Mouse (Mus musculus) splenic B cell, adult 2 months (primary cell): ENCODE results near the gene Plpp7.

Experiments
- DNase-seq: peaks from one replicate; pipeline ENCODE4 v3.0.0-alpha.2; 2011; ENCODE audit warnings: low read depth, low spot score
- H3K27me3 ChIP-seq: 2 replicates; pipeline ENCODE4 v1.6.1; 2012; ENCODE audit warnings: mild to moderate bottlenecking, low read length, moderate library complexity, mixed read lengths; ENCODE audit not compliant: control insufficient read depth, poor library complexity, insufficient read depth, severe bottlenecking
- H3K36me3 ChIP-seq: 2 replicates; pipeline ENCODE4 v1.6.1; 2012; ENCODE audit warnings: mild to moderate bottlenecking, low read length, moderate library complexity, mixed read lengths; ENCODE audit not compliant: control insufficient read depth, poor library complexity, insufficient read depth, severe bottlenecking

Gene Plpp7

GRCm38 (mm10) chr2:32095351-32096121, at the start of gene Plpp7:
Gene Plpp7 (plus strand): TSS chr2:32095528.
- no peaks in the 10 kb centered on the region for H3K36me3 ChIP-seq
- DNase-seq, result peak; percentile 28
- no peaks in the 10 kb centered on the region for H3K27me3 ChIP-seq

GRCm38 (mm10) chr2:32046009-32046408, 49.3 kb upstream of the Plpp7 start:
- Histone ChIP-seq H3K36me3 (peaks cover 7% of the 10 kb centered on the region), H3K27me3 (no peaks in the 10 kb centered on the region)
- DNase-seq, result no peak

- no peak for DNase-seq
- Histone ChIP-seq H3K27me3 (no peaks in the 10 kb centered on the region), H3K36me3 (peaks cover 12% of the 10 kb centered on the region)
Observed at GRCm38 (mm10) chr2:32047323-32047722, 48.0 kb upstream of the Plpp7 start.

GRCm38 (mm10) chr2:32051791-32052190, 43.5 kb upstream of the Plpp7 start:
- no peak for DNase-seq
- H3K27me3 ChIP-seq, result no peaks in the 10 kb centered on the region
- peaks cover 9% of the 10 kb centered on the region for H3K36me3 ChIP-seq

GRCm38 (mm10) chr2:32052418-32052817, 42.9 kb upstream of the Plpp7 start:
- no peaks in the 10 kb centered on the region for H3K27me3 ChIP-seq
- H3K36me3 ChIP-seq, result peaks cover 9% of the 10 kb centered on the region
- DNase-seq, result no peak

- DNase-seq, result no peak
- Histone ChIP-seq H3K27me3 (no peaks in the 10 kb centered on the region), H3K36me3 (peaks cover 7% of the 10 kb centered on the region)
Observed at GRCm38 (mm10) chr2:32055357-32055965, 39.9 kb upstream of the Plpp7 start.

GRCm38 (mm10) chr2:32056524-32056923, 38.8 kb upstream of the Plpp7 start:
- H3K27me3 ChIP-seq, result no peaks in the 10 kb centered on the region
- H3K36me3 ChIP-seq, result peaks cover 5% of the 10 kb centered on the region
- no peak for DNase-seq

- H3K27me3 ChIP-seq, result no peaks in the 10 kb centered on the region
- H3K36me3 ChIP-seq, result no peaks in the 10 kb centered on the region
- no peak for DNase-seq
Observed at GRCm38 (mm10) chr2:32057360-32057759, 38.0 kb upstream of the Plpp7 start.

GRCm38 (mm10) chr2:32057794-32058193, 37.5 kb upstream of the Plpp7 start:
- DNase-seq, result no peak
- no peaks in the 10 kb centered on the region for H3K27me3 ChIP-seq
- H3K36me3 ChIP-seq, result no peaks in the 10 kb centered on the region

GRCm38 (mm10) chr2:32058241-32058640, 37.1 kb upstream of the Plpp7 start:
- Histone ChIP-seq H3K36me3 (no peaks in the 10 kb centered on the region), H3K27me3 (no peaks in the 10 kb centered on the region)
- DNase-seq, result no peak

- no peaks in the 10 kb centered on the region for H3K27me3 ChIP-seq
- H3K36me3 ChIP-seq, result no peaks in the 10 kb centered on the region
- no peak for DNase-seq
Observed at GRCm38 (mm10) chr2:32058716-32059115, 36.6 kb upstream of the Plpp7 start.

- no peaks in the 10 kb centered on the region for H3K36me3 ChIP-seq
- DNase-seq, result no peak
- H3K27me3 ChIP-seq, result no peaks in the 10 kb centered on the region
Observed at GRCm38 (mm10) chr2:32059613-32060012, 35.7 kb upstream of the Plpp7 start.

- no peaks in the 10 kb centered on the region for H3K36me3 ChIP-seq
- H3K27me3 ChIP-seq, result no peaks in the 10 kb centered on the region
- no peak for DNase-seq
Observed at GRCm38 (mm10) chr2:32060228-32060805, 35.0 kb upstream of the Plpp7 start.

- H3K27me3 ChIP-seq, result no peaks in the 10 kb centered on the region
- DNase-seq, result no peak
- H3K36me3 ChIP-seq, result no peaks in the 10 kb centered on the region
Observed at GRCm38 (mm10) chr2:32061189-32061588, 34.1 kb upstream of the Plpp7 start.

- no peaks in the 10 kb centered on the region for H3K36me3 ChIP-seq
- no peak for DNase-seq
- H3K27me3 ChIP-seq, result no peaks in the 10 kb centered on the region
Observed at GRCm38 (mm10) chr2:32061722-32062505, 33.4 kb upstream of the Plpp7 start.
